Mouse (Mus musculus) kidney, embryonic 16.5 days (tissue): ENCODE results near the gene Zdhhc14. TPM values are rescaled to one million over a fixed set of nuclear protein-coding genes. Genes with fewer than 3 reads are reported as not detected.

Experiments used
- ATAC-seq: fragments of 200-750 bp; cut with Nextera tagmentation; 2 replicates; pipeline ENCODE4 v1.8.0; 2017; ENCODE audit warnings: moderate TSS enrichment; ENCODE audit not compliant: low FRiP score, low TSS enrichment
- H3K27ac ChIP-seq: fragments of 300-500 bp; sonication (generic); 2 replicates; pipeline ENCODE4 v1.5.1; 2014; ENCODE audit warnings: low read length
- H3K27me3 ChIP-seq: fragments of 300-500 bp; sonication (generic); 2 replicates; pipeline ENCODE4 v1.6.1; 2014; ENCODE audit warnings: low read length, control low read depth, mixed read lengths; ENCODE audit not compliant: insufficient read depth
- H3K36me3 ChIP-seq: fragments of 300-500 bp; sonication (generic); 2 replicates; pipeline ENCODE4 v1.6.1; 2014; ENCODE audit warnings: low read length, control low read depth, mixed read lengths; ENCODE audit not compliant: insufficient read depth
- H3K4me1 ChIP-seq: fragments of 300-500 bp; sonication (generic); 2 replicates; pipeline ENCODE4 v1.6.1; 2014; ENCODE audit warnings: low read length, control low read depth, mixed read lengths; ENCODE audit not compliant: insufficient read depth
- H3K4me2 ChIP-seq: fragments of 300-500 bp; sonication (generic); replicated peaks from 2 replicates; pipeline ENCODE4 v1.6.1; 2014; ENCODE audit warnings: low read depth, low read length
- H3K4me3 ChIP-seq: fragments of 300-500 bp; sonication (generic); 2 replicates; pipeline ENCODE4 v1.5.1; 2014; ENCODE audit warnings: mild to moderate bottlenecking, low read length
- H3K9ac ChIP-seq: fragments of 300-500 bp; sonication (generic); replicated peaks from 2 replicates; pipeline ENCODE4 v1.6.1; 2014; ENCODE audit warnings: low read length
- H3K9me3 ChIP-seq: fragments of 300-500 bp; sonication (generic); 2 replicates; pipeline ENCODE4 v1.6.1; 2016; ENCODE audit warnings: low read length, control low read depth
- WGBS: fragments of 180-500 bp; shearing (Covaris S2); extraction: QIAGEN DNeasy Blood & Tissue Kit; methylation state at CpG from one replicate; pipeline ENCODE4 v1.1.7; 2014; 5-methylcytosine and 5-hydroxymethylcytosine counted together
- polyA plus RNA-seq: library from polyadenylated mRNA; unstranded; fragments of >200 nt; fragmentation: Nextera tagmentation; extraction: Ambion mirVana; gene quantifications from 2 replicates; pipeline ENCODE4 v1.2.1, GENCODE M21; 2015

The Zdhhc14 gene
- polyA plus RNA-seq, 1 experiment from 2014 or later, result 2.5 TPM

DNA sequence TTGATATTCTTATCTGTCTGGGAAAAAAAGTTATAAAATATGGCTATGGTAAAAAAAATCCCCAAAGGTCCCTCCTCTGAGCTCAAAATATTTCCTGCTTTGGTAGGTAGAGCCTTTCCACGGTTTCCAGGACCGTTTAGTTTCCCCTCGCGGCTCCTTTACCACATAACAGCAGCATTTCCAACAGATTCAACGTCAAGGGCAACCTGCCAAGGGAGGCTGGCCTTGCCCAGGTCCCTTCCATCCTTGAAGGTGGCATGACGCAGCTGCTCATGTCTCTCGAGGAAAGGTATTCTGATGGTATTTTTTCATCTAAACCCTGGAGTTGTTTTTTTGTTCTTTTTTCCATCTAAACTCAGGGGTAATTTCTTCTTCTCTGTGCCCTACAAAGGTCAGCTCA, 277.4 kb downstream of the Zdhhc14 start:
- 23% methylated on average over 7 of the region's 7 CpGs for WGBS
- Histone ChIP-seq H3K27ac (peak overlapping the region; percentile 90), H3K9ac (peak overlapping the region; percentile 62), H3K4me1 (peaks cover 24% of the 10 kb centered on the region), H3K36me3 (no peaks in the 10 kb centered on the region), H3K4me3 (peak overlapping the region; percentile 38; the same call in 1 of the 2 replicates), H3K4me2 (peak overlapping the region; percentile 58), H3K9me3 (peaks cover 5% of the 10 kb centered on the region; the same call in 1 of the 2 replicates), H3K27me3 (no peaks in the 10 kb centered on the region)
- ATAC-seq, result no peak

- WGBS, result 8% methylated on average over 22 of the region's 22 CpGs
- peaks cover 8% of the 10 kb centered on the region; the same call in 1 of the 2 replicates for H3K9me3 ChIP-seq
- H3K4me3 ChIP-seq, result peak overlapping the region; percentile 38
- H3K27ac ChIP-seq, result peak overlapping the region; percentile 90
- H3K27me3 ChIP-seq, result no peaks in the 10 kb centered on the region
- ATAC-seq, result peak; percentile 95
- peak overlapping the region; percentile 58 for H3K4me2 ChIP-seq
- peak overlapping the region; percentile 62 for H3K9ac ChIP-seq
- no peaks in the 10 kb centered on the region for H3K36me3 ChIP-seq
- H3K4me1 ChIP-seq, result peaks cover 24% of the 10 kb centered on the region
Measured at GRCm38 (mm10) chr17:5770265-5771249, 278.2 kb downstream of the Zdhhc14 start.

- H3K9me3 ChIP-seq, result no peaks in the 10 kb centered on the region
- no peak overlapping the region for H3K4me3 ChIP-seq
- peaks cover 11% of the 10 kb centered on the region for H3K4me1 ChIP-seq
- WGBS, result 74% methylated on average over 5 of the region's 5 CpGs
- no peak overlapping the region for H3K4me2 ChIP-seq
- H3K27ac ChIP-seq, result no peak overlapping the region
- H3K9ac ChIP-seq, result no peak overlapping the region
- no peak for ATAC-seq
- H3K27me3 ChIP-seq, result no peaks in the 10 kb centered on the region
- H3K36me3 ChIP-seq, result no peaks in the 10 kb centered on the region
Measured at GRCm38 (mm10) chr17:5780213-5780975, 288.0 kb downstream of the Zdhhc14 start.

GRCm38 (mm10) chr17:5785238-5785637, 292.9 kb downstream of the Zdhhc14 start:
- Histone ChIP-seq H3K9ac (no peak overlapping the region), H3K36me3 (no peaks in the 10 kb centered on the region), H3K4me3 (no peak overlapping the region), H3K9me3 (peaks cover 8% of the 10 kb centered on the region), H3K27ac (no peak overlapping the region), H3K4me2 (no peak overlapping the region), H3K27me3 (no peaks in the 10 kb centered on the region), H3K4me1 (peaks cover 11% of the 10 kb centered on the region)
- WGBS, result 60% methylated on average over 2 of the region's 2 CpGs
- ATAC-seq, result no peak

DNA sequence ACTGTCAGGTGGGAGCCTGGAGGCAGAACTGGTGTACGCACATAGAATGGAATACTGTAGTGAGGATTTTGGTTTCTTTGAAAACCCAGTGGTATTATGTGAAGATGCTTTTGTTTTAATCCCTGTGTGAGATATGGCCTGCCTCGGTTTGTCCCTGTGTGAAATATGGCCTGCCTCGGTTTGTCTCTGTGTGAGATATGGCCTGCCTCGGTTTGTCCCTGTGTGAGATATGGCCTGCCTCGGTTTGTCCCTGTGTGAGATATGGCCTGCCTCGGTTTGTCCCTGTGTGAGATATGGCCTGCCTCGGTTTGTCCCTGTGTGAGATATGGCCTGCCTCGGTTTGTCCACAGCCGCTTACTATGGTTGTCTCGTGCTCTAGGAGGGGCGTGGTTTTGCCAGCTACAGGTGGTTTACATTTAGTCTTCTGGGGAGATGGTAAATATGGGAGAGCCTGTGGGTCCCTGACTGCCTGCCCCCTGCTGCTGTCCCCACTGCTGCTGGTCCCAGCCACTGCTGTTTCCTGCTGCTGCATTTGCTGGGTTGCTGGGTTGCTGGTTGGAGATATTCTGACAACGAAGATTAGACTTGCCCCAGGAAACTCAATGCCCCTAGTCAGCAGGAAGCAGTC, 299.9 kb downstream of the Zdhhc14 start:
- Histone ChIP-seq H3K4me1 (0 out of 2 replicates have a peak, but pooled peaks cover 15% of the 10 kb centered on the region), H3K9ac (no peak overlapping the region), H3K4me2 (no peak overlapping the region), H3K36me3 (no peaks in the 10 kb centered on the region), H3K27ac (no peak overlapping the region), H3K4me3 (no peak overlapping the region), H3K9me3 (peaks cover 6% of the 10 kb centered on the region), H3K27me3 (no peaks in the 10 kb centered on the region)
- no peak for ATAC-seq
- 91% methylated on average over 11 of the region's 12 CpGs for WGBS

GRCm38 (mm10) chr17:5793593-5793992, 301.2 kb downstream of the Zdhhc14 start:
- Histone ChIP-seq H3K9ac (no peak overlapping the region), H3K9me3 (no peaks in the 10 kb centered on the region), H3K36me3 (no peaks in the 10 kb centered on the region), H3K4me1 (peaks cover 21% of the 10 kb centered on the region), H3K4me3 (no peak overlapping the region), H3K27me3 (no peaks in the 10 kb centered on the region), H3K4me2 (no peak overlapping the region), H3K27ac (no peak overlapping the region)
- ATAC-seq, result no peak
- 85% methylated on average over 4 of the region's 4 CpGs for WGBS

DNA sequence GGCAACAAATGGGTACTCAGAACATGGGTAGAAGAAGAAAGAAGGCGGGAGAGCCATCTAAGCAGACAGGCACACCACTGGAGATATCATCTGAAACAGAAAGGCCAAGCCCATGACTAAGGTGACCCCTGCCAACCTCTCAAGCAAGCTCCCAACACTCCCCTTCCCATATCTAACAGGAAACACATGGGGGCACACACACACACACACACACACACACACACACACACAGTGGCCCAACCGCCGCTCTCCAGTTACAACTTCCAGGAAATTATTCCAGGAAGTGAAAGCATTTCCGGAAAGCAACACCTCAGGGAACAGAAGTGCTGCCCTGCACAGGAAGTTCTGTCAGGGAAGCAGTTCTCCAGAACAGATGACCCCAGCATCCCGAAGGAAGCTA, 301.9 kb downstream of the Zdhhc14 start:
- Histone ChIP-seq H3K36me3 (no peaks in the 10 kb centered on the region), H3K9ac (no peak overlapping the region), H3K4me1 (peaks cover 23% of the 10 kb centered on the region), H3K4me3 (no peak overlapping the region), H3K27me3 (no peaks in the 10 kb centered on the region), H3K4me2 (no peak overlapping the region), H3K9me3 (no peaks in the 10 kb centered on the region), H3K27ac (no peak overlapping the region)
- 66% methylated on average over 5 of the region's 5 CpGs for WGBS
- ATAC-seq, result peak; percentile 25; the same call in 1 of the 2 replicates

GRCm38 (mm10) chr17:5795369-5795768, 303.0 kb downstream of the Zdhhc14 start:
- Histone ChIP-seq H3K27ac (peak overlapping the region; percentile 38; the same call in 1 of the 2 replicates), H3K4me1 (peaks cover 23% of the 10 kb centered on the region), H3K36me3 (no peaks in the 10 kb centered on the region), H3K4me2 (no peak overlapping the region), H3K9ac (no peak overlapping the region), H3K27me3 (no peaks in the 10 kb centered on the region), H3K4me3 (no peak overlapping the region), H3K9me3 (no peaks in the 10 kb centered on the region)
- ATAC-seq, result no peak
- 70% methylated on average over 5 of the region's 5 CpGs for WGBS

DNA sequence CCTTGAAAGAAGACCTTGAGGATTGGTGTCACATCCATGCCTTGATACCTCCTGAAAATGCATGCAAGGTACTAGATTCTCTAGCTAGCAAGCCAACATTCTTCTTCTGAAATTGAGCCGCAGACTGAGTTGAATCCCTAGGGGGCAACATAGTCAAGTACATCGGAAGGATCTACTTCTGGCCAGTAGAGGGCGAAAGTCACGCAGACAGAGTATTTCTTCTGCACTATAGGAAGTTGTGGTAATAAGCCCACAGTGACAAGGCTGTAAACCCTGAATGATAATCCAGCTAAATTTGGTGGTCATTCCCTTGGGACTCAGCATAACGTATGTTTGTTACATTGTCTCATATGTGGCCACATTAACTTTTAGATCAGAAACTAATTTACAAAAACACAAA, 303.5 kb downstream of the Zdhhc14 start:
- WGBS, result 3% methylated on average over 5 of the region's 5 CpGs
- no peak overlapping the region for H3K4me2 ChIP-seq
- ATAC-seq, result peak; percentile 55; the same call in 1 of the 2 replicates

More for the DNA sequence above, 303.5 kb downstream of the Zdhhc14 start:
- Histone ChIP-seq H3K4me1 (peaks cover 23% of the 10 kb centered on the region), H3K9me3 (no peaks in the 10 kb centered on the region), H3K27me3 (no peaks in the 10 kb centered on the region), H3K4me3 (no peak overlapping the region), H3K27ac (no peak overlapping the region), H3K36me3 (no peaks in the 10 kb centered on the region), H3K9ac (no peak overlapping the region)
